Mouse (Mus musculus): Measurements from ENCODE around the gene Polr2l. TPM values are rescaled to one million over a fixed set of nuclear protein-coding genes. Genes with fewer than 3 reads are reported as not detected.

Gene Polr2l
- total RNA-seq, 4 experiments from 2014 or later, result 75.5 to 93.4 (median 84.3) TPM

DNA sequence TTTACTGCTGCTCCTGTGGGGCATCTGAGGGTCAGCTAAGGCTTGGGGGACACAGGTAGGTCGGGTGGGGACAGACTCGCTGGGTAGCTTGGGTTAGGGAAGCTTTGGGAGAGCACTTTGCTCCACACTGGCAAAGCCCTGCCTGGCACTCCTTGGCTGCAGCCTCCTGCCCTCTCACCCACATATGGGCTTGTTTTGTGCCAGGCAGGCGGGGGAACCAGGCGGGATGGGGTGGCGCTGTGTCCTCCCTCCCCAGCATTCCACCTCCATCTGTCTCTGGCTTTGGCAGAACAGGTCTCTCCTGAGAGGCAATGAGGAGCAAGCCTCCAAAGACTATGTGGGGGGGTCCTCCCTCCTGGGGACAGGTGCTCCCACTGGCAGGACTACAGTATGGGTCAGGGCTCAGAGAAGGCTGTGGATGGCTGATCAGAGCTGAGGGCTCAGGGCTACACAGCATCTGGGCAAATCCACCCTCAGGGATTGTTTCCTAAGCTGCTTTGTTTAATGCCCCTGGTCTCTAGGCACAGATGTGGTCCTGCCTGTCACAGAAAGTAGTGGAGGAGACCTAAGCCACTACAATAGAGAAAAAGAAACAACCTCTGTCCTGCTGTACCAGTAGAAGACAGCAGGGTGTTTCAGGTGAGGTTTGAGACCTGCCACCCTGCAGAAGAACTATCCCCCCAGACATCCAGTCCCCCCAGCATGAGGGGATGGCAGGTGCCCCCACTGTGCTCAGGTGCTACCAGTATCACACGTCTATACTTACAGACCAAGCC lies 42.0 kb downstream of the Polr2l start:
- peak; percentile 53 for DNase-seq (ENCODE audit: low spot score)

- DNase-seq (ENCODE audit: low spot score), result peak; percentile 38
Observed at GRCm38 (mm10) chr7:141432186-141432611, 42.7 kb downstream of the Polr2l start.

GRCm38 (mm10) chr7:141431434-141432185 lies 43.3 kb downstream of the Polr2l start:
- no peak for DNase-seq (ENCODE audit: low spot score)

DNA sequence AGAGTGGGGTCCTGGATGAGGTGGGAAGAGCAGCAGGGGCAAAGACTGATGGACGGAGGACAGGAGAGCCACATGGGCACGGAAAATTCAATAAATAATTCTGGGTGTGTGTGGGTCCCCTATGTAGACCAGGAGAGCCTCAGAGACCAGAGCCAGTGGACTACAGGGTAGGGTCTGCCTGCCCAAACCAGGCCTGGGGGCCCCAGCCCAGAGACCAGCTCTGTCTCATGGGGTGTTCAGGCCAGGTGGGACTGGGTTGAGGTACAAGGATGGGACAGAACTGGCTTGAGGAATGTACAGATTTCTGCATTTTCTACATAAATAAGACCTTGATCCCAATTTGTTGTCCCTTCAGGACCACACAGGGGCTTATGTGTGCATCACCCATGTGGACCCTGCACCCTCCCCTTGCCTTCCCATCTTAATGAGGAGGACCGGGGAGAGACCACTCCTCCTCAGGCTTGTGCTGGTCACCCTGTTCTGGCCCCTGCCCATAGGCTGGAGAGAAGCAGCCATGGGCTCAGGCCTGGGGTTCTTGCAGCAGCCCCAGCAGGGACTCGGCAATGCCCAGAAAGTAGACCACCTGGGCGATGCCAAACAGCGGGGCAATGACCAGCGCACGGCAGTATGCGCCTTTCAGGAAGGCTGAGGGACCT lies 44.2 kb downstream of the Polr2l start:
- DNase-seq (ENCODE audit: low spot score), result no peak

- no peak for DNase-seq (ENCODE audit: low spot score)
Observed at GRCm38 (mm10) chr7:141429840-141430584, 44.9 kb downstream of the Polr2l start.

DNA sequence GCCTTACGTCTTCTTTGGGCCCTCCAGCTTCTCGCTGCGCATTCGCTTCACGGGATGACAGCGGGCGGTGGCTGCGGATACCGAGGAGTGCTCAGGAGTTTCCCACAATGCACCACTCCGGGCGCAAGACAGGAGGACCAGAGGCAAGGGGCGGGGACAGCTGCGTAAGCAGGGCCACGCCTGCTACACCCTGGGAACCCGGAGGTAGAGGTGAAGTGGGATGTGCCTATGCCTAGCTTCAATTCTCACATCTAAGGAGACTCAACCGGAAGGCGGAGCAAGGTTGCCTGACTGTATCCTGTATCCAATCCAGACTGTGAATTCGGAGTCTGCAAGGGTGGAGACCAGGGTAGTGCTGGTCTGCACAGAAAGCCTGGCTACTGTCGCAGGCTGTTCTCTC lies 45.6 kb downstream of the Polr2l start, which contains the start of gene Cend1:
Cend1 (minus strand) TSS at position 182 of the 400 bp plus-strand sequence.
- DNase-seq (ENCODE audit: low spot score), result no peak

DNA sequence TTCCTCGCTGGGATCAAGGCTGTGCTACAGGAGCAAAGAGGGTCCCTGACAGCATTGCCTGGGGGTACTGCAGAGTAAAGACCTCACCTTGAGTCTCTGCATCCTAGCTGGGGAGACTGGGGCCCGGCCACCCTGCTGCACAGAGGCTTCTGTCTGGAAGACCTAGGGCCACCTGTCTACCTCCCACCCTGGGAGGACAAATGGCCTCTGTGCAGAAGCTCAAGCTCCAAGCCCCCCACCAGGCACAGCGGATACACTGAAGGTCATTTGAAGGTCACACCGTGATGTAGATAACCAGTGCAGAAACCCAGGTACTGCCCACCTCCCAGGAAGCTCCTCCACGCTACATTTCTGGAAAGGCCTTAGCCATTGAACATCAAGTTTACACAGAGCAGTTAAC lies 46.2 kb downstream of the Polr2l start:
- no peak for DNase-seq (ENCODE audit: low spot score)

- no peak for DNase-seq (ENCODE audit: low spot score)
Observed at GRCm38 (mm10) chr7:141426948-141427730, 47.8 kb downstream of the Polr2l start.

DNA sequence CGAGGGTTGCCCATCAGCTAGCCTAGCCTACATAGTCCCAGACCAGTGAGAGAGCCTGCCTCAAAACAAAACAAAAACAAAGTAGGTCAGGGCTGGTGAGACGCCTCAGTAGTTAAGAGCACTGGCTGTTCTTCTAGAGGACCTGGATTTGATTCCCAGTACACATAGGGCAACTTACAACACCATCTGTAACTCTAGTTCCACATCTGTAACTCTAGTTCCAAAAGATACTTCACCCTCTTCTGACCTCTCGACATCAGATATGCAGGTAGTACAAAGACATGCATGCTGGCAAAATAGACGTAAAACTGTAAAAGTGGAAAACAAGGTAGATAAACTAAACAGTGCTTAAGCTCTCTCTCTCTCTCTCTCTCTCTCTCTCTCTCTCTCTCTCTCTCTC lies 51.1 kb downstream of the Polr2l start:
- DNase-seq (ENCODE audit: low spot score), result no peak

Other genes starting within 250 kb of the Polr2l start
- 10 to 100 TPM; 26.2 to 38.2 (median 31.9) TPM for gene Phrf1, start 246.3 kb downstream of the Polr2l start, total RNA-seq (2022)
- gene Irf7, start 208.7 kb downstream of the Polr2l start, total RNA-seq (2022), result 1 to 10 TPM; 1.7 to 2.4 (median 2.1) TPM
- gene Cdhr5, start 198.3 kb downstream of the Polr2l start, total RNA-seq (2022), result not detected
- gene Sct, start 196.0 kb downstream of the Polr2l start, total RNA-seq (2022), result not detected
- not detected for gene Drd4, start 183.1 kb downstream of the Polr2l start, total RNA-seq (2022)
- gene Deaf1, start 147.4 kb downstream of the Polr2l start, total RNA-seq (2022), result 10 to 100 TPM; 10.8 to 14.7 (median 12.7) TPM
- 10 to 100 TPM; 13.7 to 16.6 (median 15.5) TPM for gene Tmem80, start 147.4 kb downstream of the Polr2l start, total RNA-seq (2022)
- 1 to 10 TPM; 3.7 to 5.0 (median 3.9) TPM for gene Eps8l2, start 136.3 kb downstream of the Polr2l start, total RNA-seq (2022)
- 100 to 1,000 TPM; 107 to 115 (median 110) TPM for gene Taldo1, start 82.9 kb downstream of the Polr2l start, total RNA-seq (2022)
- 10 to 100 TPM; 13.3 to 16.0 (median 14.8) TPM for gene Gatd1, start 61.0 kb downstream of the Polr2l start, total RNA-seq (2022)
- gene Cend1, start 45.6 kb downstream of the Polr2l start, total RNA-seq (2022), result 1 to 10 TPM in 3 of 4 experiments, under 1 TPM in 1; 0.78 to 1.7 (median 1.4) TPM
- 10 to 100 TPM; 44.3 to 76.1 (median 66.5) TPM for gene Slc25a22, start 37.2 kb downstream of the Polr2l start, total RNA-seq (2022)
- gene Pidd1, start 31.1 kb downstream of the Polr2l start, total RNA-seq (2022), result under 1 TPM; 0.32 to 0.62 (median 0.44) TPM
- 100 to 1,000 TPM; 796 to 941 (median 846) TPM for gene Rplp2, start 27.8 kb downstream of the Polr2l start, total RNA-seq (2022)
- 100 to 1,000 TPM; 419 to 549 (median 431) TPM for gene Pnpla2, start 19.9 kb downstream of the Polr2l start, total RNA-seq (2022)
- gene Cracr2b, start 14.0 kb downstream of the Polr2l start, total RNA-seq (2022), result 10 to 100 TPM; 17.7 to 24.2 (median 19.1) TPM
- 100 to 1,000 TPM; 331 to 351 (median 345) TPM for gene Cd151, start 7.7 kb downstream of the Polr2l start, total RNA-seq (2022)
- gene Tspan4, start 108 bp upstream of the Polr2l start, total RNA-seq (2022), result 10 to 100 TPM; 25.8 to 45.3 (median 42.8) TPM
- 10 to 100 TPM; 48.2 to 55.0 (median 50.3) TPM for gene Chid1, start 64.7 kb upstream of the Polr2l start, total RNA-seq (2022)
- gene Ap2a2, start 87.0 kb upstream of the Polr2l start, total RNA-seq (2022), result 10 to 100 TPM; 55.2 to 65.5 (median 61.3) TPM
- gene Muc6, start 180.2 kb upstream of the Polr2l start, total RNA-seq (2022), result not detected
- gene Muc2, start 215.2 kb upstream of the Polr2l start, total RNA-seq (2022), result not detected

All from heart, adult 8-10 months (tissue).